Mouse (Mus musculus) gastrocnemius, postnatal 14 days (tissue): Measurements from ENCODE around the gene Pcsk4. TPM values are rescaled to one million over a fixed set of nuclear protein-coding genes. Genes with fewer than 3 reads are reported as not detected.

Source experiments
- DNase-seq: peaks from one replicate; pipeline ENCODE4 v3.0.0; 2021; ENCODE audit warnings: mixed read lengths
- intact Hi-C: fragments of 180-260 bp; cut with DNase I; formaldehyde crosslinking; loops from one replicate; pipeline ENCODE4 v1.15.1; 2025; ENCODE audit warnings: low total_unique reads
- long read RNA-seq, 2 experiments: library from polyadenylated mRNA; stranded (forward); transcript quantifications; one replicate each; pipeline ENCODE4 v2.0.0; 2021
- total RNA-seq, 2 experiments: library from RNA; stranded (reverse); gene quantifications; 2 replicates each; pipeline ENCODE4 v1.2.3; 2021

The Pcsk4 gene
- 1 to 10 TPM in 1 of 2 experiments, under 1 TPM in 1; 0.53 to 1.2 TPM for total RNA-seq
- long read RNA-seq, experiment 1, partial matches to known transcripts, result 0 of 1 reads
- long read RNA-seq, experiment 1, other reads (novel, unspliced or antisense), result 0 of 1 reads
- long read RNA-seq, experiment 2, partial matches to known transcripts, result 0 of 1 reads
- long read RNA-seq, experiment 2, other reads (novel, unspliced or antisense), result 1 of 1 reads

GRCm38 (mm10) chr10:80329273-80330081 is at the start of gene Pcsk4, which contains the start of gene Reep6:
Gene Pcsk4 (minus strand): TSS chr10:80329498.
Gene Reep6 (plus strand): TSS chr10:80329953.
- intact Hi-C loops, result no loop called here
- peak; percentile 96 for DNase-seq

DNA sequence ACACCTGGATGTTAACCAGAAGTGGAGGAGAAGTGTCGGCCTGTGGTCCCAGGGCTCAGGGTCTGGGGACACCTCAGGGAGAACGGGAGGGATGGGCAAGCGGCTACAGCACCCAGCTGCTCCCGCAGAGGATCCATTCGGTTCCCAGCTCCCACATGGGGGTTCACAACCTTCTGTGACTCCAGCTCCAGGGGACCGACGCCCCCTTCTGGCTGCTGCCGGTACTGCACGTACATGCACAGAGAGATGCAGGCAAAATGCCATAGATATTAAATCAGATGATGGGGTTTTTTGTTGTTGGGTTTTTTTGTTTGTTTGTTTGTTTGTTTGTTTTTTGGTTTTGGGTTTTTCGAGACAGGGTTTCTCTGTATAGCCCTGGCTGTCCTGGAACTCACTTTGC is 48.4 kb upstream of the Pcsk4 start:
- intact Hi-C loops, result no loop called here
- DNase-seq, result no peak

DNA sequence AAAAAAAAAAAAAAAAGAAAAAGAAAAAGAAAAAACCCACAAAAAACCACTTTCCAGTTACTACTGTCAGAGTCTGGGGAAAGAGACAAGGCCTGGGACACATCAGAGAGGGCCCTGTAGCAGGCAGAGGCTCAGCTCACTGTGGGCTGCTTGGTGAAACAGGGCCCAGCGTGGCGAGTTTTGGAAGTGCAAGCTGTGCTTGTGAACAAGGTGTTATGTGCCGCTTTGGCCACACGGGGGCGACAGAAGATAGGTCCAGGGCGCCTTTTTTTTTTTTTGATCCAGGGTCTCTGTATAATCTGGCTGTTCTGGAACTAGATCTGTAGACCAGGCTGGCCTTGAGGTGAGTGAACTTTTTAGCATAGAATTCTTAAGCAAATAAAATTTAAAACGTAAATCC is 46.9 kb upstream of the Pcsk4 start:
- intact Hi-C loops, result no loop called here
- DNase-seq, result peak; percentile 94

DNA sequence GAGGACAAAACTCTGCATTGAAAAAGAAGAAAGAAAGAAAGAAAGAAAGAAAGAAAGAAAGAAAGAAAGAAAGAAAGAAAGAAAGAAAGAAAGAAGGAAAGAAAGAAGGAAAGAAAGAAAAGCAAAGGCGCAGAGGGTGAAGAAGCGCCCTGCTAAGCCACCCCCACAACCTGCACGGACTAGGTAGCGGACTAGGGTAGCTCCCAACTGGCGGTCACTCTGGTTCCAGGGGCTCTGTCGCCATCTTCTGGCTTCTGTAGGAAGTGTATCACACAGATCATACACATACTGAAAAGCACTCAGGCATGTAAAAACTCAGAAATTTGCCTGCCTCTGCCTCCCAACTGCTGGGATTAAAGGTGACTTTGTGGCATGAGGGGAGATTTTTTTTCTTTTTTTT is 44.8 kb upstream of the Pcsk4 start:
- intact Hi-C loops, result loop anchor here (2.0 kb wide), 1 partner anchor 27 kb away; no protein-coding TSS in a partner anchor
- DNase-seq, result peak; percentile 66

GRCm38 (mm10) chr10:80372706-80373105 is 43.4 kb upstream of the Pcsk4 start:
- intact Hi-C loops, result no loop called here

DNA sequence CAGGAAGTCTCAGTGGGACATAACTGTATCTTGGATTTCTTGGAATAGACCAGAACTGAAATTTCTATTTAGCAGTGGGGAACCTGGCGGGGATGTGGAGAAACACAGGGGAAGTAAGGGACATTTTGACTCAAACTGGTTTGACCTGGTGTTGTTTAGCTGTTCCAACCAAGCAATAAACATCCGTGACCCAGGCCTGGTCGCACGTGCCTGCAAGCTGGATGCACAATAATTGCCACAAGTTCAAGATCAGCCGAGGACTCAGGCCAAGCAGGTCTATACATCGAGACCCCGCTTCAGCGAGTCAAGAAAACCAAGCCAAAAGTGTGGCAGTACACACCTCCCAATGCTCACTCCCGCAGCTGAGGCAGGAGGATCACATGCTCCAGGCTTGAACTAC is 42.7 kb upstream of the Pcsk4 start:
- no peak for DNase-seq
- intact Hi-C loops, result no loop called here

More at GRCm38 (mm10) chr10:80372706-80373105, 43.4 kb upstream of the Pcsk4 start:
- no peak for DNase-seq

DNA sequence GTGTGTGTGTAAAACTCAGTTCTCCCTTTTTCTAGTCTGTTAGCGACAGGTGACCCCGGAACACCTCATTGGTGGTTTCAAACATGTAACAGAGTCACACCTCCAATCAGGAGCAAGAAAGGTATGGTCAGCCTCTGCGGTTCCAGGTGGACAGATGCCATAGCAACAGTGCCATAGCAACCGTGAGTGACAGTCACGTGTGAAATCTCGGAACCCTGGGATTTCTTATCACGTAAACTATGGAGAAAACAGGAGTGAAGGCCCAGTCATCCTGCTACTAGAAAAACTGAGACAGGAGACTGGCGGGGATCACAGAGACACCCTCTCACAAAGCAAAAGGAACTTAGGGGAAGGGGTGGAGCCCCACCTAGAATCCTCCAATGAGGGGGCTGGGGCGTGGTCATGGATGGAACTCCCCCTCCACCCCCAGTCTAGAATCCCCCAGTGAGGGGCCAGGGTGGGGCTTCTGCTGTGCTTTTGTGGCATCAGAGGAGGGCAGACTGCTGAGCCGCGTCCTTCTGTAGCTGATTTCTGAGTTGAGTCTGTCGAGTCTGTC is 42.2 kb upstream of the Pcsk4 start:
- intact Hi-C loops, result no loop called here
- no peak for DNase-seq

DNA sequence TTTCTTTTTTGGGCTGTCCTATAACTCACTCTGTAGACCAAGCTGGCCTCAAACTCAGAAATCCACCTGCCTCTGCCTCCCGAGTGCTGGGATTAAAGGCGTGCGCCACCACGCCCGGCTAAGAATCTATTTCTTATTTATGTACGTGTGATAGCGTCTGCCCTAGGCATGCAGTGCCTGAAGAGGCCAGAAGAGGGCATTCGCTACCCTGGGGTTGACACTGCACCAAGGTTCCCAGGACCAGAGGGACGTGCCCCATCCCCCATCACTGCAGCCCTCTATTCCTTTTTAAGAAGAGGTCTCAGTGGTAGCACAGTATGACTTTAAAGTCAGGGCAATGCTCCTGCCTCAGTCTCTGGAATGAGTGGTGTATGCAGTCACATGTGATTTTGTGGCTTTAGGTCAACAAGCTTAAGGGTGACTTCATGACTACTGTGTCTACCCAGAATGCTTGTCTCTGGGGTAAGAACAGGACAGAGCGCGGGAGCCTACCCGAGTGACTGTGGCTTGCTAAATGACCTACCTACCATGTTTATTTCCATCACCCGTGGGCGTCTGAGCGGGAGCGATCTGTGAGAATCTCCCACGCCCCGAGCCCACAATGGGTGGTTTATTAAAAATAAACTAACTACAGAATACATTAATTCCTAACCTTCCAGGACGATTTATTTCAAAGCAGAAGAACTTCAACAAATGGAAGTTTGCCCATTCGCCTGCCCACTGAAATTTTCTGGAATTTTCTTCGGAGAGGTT is 40.9 kb upstream of the Pcsk4 start:
- intact Hi-C loops, result loop anchor here (10.0 kb wide), 1 partner anchor 145 kb away; no protein-coding TSS in a partner anchor
- DNase-seq, result no peak

GRCm38 (mm10) chr10:80368392-80368791 is 39.1 kb upstream of the Pcsk4 start:
- DNase-seq, result no peak
- intact Hi-C loops, result loop anchor here (10.0 kb wide), 1 partner anchor 146 kb away; no protein-coding TSS in a partner anchor

DNA sequence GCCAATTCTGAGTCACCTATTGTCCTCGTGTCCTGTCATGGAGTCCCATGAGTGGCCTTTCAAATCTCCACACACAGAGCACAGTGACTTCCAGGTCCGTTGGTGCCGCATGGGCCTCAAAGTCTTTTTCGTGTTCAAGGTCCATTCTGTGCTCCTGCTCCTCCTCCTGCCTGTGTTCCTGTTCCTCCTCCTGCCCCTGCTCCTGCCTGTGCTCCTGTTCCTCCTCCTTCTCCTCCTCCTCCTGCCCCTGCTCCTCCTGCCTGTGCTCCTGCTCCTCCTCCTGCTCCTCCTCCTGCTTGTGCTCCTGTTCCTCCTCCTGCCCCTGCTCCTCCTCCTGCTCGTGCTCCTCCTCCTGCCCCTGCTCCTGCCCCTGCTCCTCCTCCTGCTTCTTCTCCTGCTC is 38.7 kb upstream of the Pcsk4 start:
- DNase-seq, result no peak
- intact Hi-C loops, result loop anchor here (10.0 kb wide), 1 partner anchor 147 kb away; no protein-coding TSS in a partner anchor

GRCm38 (mm10) chr10:80365736-80366135 is 36.4 kb upstream of the Pcsk4 start:
- intact Hi-C loops, result loop anchor here (10.0 kb wide), 1 partner anchor 149 kb away; no protein-coding TSS in a partner anchor
- no peak for DNase-seq

DNA sequence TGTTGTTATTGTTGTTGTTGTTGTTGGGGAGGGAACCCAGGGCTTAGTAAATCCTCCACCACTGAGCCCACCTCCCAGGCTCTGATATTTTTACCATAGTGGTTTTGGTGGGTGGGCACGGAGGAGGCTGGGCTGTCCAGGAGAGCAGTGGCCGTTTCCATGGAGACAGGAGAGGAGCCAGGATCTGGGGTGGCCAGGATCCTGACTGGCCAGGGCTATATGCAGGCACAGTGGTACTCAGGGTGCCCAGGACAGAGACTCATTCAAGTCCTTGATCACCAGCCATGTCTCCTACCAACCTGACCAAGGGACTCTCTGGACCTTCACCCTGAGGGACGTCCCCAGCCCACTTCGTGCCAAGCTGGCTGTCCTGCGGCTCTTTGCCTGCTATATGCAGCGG is 34.4 kb upstream of the Pcsk4 start:
- DNase-seq, result no peak
- intact Hi-C loops, result loop anchor here (10.0 kb wide), 1 partner anchor 151 kb away; no protein-coding TSS in a partner anchor

- intact Hi-C loops, result no loop called here
- DNase-seq, result no peak
These were observed 28.8 kb upstream of the Pcsk4 start for GRCm38 (mm10) chr10:80357994-80358639.

DNA sequence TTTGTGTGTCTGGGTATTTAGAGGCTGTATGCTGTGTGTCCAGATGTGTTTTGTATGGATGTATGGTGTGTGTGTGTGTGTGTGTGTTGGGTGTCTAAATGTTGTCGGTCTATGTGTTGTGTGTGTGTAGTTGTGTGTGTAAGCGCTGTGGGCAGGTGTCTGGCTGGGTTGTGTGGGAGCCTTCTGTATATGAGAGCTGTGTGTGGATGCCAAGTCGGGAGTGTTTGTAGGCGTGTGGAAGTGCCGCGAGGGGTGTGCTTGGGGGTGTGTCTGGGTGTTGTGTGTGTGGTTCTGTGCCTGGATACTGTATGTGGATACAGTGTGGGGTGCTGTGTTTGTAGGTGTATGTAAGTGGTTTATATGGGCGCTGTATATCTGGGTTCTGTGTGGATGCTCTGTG is 28.0 kb upstream of the Pcsk4 start:
- no peak for DNase-seq
- intact Hi-C loops, result no loop called here

DNA sequence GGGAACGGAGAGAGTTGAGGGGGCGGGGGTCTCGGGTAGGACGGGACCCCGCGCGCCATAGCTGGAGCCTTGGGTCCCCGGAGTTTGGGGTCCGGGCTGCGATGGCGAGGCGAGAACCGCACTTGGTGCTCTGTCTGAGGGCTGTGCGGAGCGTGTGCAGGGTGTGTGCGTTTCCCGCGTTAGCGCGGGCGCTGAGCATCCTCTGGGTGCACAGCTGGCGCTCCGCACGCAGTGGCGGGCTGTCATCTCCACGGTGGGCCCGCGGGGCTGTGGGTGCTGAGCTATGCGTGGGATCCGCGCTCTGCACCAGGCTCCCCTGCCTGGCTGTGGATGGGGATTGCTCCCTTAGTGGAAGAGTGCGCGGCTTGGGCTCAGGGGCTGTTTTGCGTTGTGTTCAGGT is 27.4 kb upstream of the Pcsk4 start:
- intact Hi-C loops, result no loop called here
- no peak for DNase-seq

- DNase-seq, result no peak
- intact Hi-C loops, result no loop called here
These were observed 26.8 kb upstream of the Pcsk4 start, which contains the start of gene Plk5 for GRCm38 (mm10) chr10:80356001-80356682. Gene Plk5 (plus strand): TSS chr10:80356459.

DNA sequence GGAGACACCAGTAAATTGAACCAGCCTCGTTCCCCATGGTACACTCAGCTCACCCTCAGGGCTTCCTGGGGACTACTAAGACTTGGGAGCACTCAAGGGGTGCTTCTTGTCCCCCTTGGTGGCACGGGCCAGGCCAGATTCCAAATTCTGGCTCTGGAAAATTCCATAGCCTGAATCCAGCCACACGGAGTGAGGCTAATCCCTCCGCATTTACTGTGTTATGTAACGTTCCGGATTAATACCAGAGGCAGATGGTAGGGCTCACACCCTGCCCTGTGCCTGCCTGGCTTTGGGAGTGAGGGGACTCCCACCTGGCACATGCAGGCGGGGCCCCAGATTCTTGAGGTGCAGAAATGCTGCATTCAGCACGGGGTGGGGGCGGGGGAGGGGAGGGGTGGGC is 26.1 kb upstream of the Pcsk4 start:
- intact Hi-C loops, result no loop called here
- DNase-seq, result no peak

DNA sequence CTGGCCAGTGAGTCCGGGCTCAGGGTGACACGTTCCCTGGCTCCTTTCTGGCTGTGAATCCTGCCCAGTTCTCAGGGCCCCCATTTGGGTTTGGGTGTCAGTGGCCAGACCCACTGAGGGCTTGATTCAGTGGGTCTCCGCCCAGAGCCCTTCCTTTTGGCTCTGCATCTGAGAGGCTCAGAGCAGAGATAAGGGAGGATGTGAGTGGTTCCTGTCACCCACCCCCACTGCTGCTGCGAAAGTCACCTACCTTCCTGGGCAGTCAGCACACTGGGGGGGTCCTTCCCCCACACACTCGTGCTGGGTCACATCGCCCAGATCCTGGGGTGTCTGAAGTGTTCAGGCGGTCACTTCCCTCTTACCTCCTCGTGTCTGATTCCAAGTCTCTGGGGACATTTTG is 23.4 kb upstream of the Pcsk4 start:
- intact Hi-C loops, result loop anchor here (5.0 kb wide), 1 partner anchor 55 kb away; the partner anchor contains the start of gene Apc2
- no peak for DNase-seq
